Mouse (Mus musculus): ENCODE results near the gene Elk3.
A peak's percentile ranks its signal among the peaks of the same experiment; 100 is the strongest.

Gene Elk3

GRCm38 (mm10) chr10:93291843-93292242 lies 19.1 kb downstream of the Elk3 start:
- peak; percentile 90 for DNase-seq

GRCm38 (mm10) chr10:93291352-93291751 lies 19.6 kb downstream of the Elk3 start:
- DNase-seq, result peak; percentile 63

GRCm38 (mm10) chr10:93289404-93289803 lies 21.5 kb downstream of the Elk3 start:
- no peak for DNase-seq

- DNase-seq, result no peak
Observed at GRCm38 (mm10) chr10:93288336-93288735, 22.6 kb downstream of the Elk3 start.

- DNase-seq, result no peak
Observed at GRCm38 (mm10) chr10:93287551-93288145, 23.3 kb downstream of the Elk3 start.

- DNase-seq, result no peak
Observed at GRCm38 (mm10) chr10:93285489-93285888, 25.4 kb downstream of the Elk3 start.

- no peak for DNase-seq
Observed at GRCm38 (mm10) chr10:93283258-93283657, 27.7 kb downstream of the Elk3 start.

GRCm38 (mm10) chr10:93282526-93282964 lies 28.4 kb downstream of the Elk3 start:
- no peak for DNase-seq

- no peak for DNase-seq
Observed at GRCm38 (mm10) chr10:93281092-93281491, 29.8 kb downstream of the Elk3 start.

- DNase-seq, result no peak
Observed at GRCm38 (mm10) chr10:93280586-93280985, 30.3 kb downstream of the Elk3 start.

- DNase-seq, result no peak
Observed at GRCm38 (mm10) chr10:93279062-93279461, 31.9 kb downstream of the Elk3 start.

- DNase-seq, result no peak
Observed at GRCm38 (mm10) chr10:93278361-93278760, 32.6 kb downstream of the Elk3 start.

GRCm38 (mm10) chr10:93276857-93277256 lies 34.1 kb downstream of the Elk3 start:
- no peak for DNase-seq

- peak; percentile 63 for DNase-seq
Observed at GRCm38 (mm10) chr10:93276349-93276763, 34.6 kb downstream of the Elk3 start.

GRCm38 (mm10) chr10:93275212-93276136 lies 35.5 kb downstream of the Elk3 start:
- DNase-seq, result no peak

- no peak for DNase-seq
Observed at GRCm38 (mm10) chr10:93274277-93274696, 36.6 kb downstream of the Elk3 start.

GRCm38 (mm10) chr10:93272986-93273982 lies 37.7 kb downstream of the Elk3 start:
- no peak for DNase-seq

- DNase-seq, result no peak
Observed at GRCm38 (mm10) chr10:93271831-93272230, 39.1 kb downstream of the Elk3 start.

- DNase-seq, result no peak
Observed at GRCm38 (mm10) chr10:93270889-93271460, 40.0 kb downstream of the Elk3 start.

- no peak for DNase-seq
Observed at GRCm38 (mm10) chr10:93269744-93270143, 41.2 kb downstream of the Elk3 start.

GRCm38 (mm10) chr10:93268339-93268738 lies 42.6 kb downstream of the Elk3 start:
- no peak for DNase-seq

GRCm38 (mm10) chr10:93267509-93267908 lies 43.4 kb downstream of the Elk3 start:
- no peak for DNase-seq

Data from embryo, embryonic 11 days (tissue).